Mouse (Mus musculus): ENCODE measurements around the gene Sclt1.

Gene Sclt1

DNA sequence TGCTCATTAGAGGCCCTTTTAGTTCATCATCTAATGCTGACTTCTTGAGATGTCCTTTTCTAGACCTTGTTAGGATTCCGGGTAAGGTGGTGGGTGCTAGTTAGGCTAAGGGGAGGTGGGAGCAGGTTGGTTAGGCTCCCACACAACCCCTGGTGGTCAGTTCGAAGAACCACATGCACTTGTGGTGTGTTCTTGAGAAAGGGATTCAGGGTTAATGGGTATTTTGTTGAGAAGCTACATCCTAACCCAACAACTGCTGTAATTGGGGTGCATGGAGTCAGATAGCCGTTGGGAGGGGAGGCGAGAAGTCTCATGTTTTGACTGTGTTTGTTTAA lies 136.0 kb downstream of the Sclt1 start:
- CTCF ChIA-PET, result no interaction called here

DNA sequence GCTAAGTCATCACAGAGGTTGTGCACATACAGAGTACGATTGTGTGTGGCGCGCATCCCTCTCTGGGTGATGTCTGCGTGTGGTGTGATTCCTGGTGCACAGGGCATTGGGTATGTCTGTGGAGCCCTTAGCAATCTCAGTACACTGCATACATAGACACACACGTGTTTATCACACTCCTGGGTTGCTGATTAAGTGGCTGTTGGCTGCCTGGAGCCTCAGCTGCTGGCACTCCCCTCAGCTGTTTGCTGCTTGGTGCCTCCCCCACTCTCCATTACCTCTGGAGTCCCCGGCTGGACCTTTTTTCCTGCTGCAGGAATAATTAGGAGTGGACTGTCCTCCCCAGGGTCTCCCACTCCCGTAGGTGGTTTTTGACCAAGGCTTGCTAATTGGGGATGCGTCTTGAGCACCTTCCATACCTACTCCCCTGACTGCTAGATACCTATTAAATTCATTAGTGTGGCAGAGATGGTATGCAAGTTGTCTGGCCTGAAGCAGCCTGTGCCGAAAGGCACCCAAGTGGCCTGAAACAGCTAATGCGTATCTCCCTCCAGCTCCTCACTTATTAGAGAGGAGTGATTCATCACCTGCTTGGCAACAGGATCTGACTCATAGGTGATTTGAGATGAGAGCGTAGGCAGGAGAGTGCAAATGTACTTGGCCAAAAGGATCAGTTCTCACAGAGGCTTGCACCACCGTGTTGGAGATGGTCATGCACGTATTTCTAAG lies 136.5 kb downstream of the Sclt1 start:
- CTCF ChIA-PET, result no interaction called here

DNA sequence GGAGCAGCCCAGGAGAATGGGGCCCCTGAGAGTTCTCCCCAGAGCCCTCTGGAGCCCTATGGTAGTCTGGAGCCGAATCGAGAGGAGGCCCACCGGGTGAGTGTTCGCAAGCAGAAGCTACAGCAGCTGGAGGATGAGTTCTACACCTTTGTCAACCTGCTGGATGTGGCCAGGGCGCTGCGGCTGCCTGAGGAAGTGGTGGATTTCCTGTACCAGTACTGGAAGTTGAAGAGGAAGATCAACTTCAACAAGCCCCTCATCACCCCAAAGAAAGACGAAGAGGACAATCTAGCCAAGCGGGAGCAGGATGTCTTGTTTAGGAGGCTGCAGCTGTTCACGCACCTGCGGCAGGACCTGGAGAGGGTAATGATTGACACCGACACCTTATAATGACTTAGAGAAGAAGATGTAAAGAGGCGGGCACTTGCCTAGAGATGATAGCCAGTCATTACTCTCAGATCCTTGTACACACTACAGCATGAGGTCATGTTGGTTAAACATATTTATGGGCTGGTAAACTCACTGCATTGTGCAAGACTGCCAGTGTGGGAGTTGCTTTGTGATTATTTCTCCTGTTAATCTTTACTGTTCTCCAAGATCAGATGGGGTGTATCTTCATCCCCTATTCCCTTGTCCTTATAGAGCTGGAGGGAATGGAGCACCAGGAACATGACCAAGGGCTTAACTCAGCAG lies 137.5 kb downstream of the Sclt1 start:
- CTCF ChIA-PET, result no interaction called here

DNA sequence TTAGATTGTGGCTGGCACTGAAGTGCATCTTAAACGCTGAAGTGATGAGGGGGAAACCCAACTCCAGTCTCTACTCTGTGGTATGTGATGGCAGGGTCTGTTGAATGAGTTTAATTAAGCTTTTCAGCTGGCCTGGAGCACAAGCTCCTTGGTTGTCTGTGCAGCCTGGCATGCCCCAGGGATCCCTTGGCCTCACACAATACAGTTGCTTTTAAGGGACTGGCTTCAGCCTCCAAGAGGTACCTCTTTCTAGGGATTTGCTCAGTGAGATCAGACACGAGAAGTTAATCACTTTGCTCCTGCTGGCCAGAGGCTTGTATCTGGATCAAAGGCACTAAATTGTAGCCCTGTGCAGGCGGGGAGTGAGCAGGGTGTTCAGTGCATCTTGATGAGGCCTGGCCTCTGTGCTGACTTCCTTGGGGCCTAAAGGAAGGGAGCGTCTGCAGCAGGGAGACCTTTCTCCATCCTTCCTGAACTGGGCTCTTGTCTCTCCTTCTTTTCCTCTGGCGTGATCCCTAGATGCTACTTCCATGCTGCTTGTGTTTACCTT lies 138.8 kb downstream of the Sclt1 start:
- CTCF ChIA-PET, result no interaction called here

DNA sequence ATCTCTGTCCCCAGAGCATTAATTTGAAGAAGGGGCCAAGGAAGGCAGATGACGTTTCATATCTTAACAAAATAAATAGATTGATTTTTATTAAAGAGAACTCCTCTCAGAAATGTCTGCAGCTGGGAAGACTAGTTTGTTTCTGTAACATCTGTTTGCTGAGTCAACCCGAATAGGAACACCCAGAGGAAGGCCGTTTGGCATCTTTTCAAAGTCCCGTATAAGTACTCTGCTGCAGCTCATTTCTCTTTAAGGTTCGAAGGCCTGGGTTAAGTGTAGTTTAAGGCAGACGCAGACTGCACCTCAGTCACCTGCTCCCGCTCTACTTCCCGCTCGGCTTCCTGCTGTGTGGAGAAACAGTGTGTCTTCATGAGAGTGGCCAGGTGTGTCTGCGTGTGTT lies 139.4 kb downstream of the Sclt1 start:
- CTCF ChIA-PET, result no interaction called here

DNA sequence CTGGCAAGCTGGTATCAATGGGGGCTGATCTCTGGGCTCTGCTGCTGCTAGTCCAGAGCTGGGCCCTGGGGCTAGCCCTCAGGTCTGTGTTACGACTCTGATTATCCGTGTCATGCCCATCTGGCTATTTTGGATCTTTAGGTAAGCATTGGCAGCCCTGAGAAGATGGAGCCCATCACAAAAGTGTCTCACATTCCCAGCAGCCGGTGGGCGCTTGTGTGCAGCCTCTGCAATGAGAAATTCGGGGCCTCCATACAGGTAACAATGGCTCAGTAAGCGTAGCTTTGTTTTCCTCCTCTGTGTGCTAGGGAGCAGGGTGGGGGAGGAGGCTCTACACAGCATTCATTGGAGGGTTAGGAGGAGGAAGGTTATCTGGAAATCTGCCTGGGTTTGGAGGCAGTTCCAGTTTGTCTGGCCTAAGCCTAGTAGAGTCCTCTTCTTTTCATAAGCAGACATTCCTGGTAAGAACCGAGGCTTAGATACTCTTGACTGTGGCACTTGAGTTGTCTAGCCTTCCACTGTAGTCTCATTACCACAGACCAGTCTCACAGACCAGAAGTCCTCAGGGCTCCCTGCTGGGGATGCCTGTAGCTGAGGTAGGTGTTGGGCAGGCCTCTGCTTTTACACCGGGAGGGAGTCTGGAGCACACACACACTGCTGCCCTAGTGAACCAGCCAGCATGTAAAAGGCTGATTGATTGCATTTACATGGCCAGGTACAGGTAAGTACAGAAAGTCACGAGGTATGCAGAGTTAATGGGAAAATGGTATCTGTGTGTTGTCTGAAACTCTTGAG lies 140.9 kb downstream of the Sclt1 start:
- CTCF ChIA-PET, result no interaction called here

DNA sequence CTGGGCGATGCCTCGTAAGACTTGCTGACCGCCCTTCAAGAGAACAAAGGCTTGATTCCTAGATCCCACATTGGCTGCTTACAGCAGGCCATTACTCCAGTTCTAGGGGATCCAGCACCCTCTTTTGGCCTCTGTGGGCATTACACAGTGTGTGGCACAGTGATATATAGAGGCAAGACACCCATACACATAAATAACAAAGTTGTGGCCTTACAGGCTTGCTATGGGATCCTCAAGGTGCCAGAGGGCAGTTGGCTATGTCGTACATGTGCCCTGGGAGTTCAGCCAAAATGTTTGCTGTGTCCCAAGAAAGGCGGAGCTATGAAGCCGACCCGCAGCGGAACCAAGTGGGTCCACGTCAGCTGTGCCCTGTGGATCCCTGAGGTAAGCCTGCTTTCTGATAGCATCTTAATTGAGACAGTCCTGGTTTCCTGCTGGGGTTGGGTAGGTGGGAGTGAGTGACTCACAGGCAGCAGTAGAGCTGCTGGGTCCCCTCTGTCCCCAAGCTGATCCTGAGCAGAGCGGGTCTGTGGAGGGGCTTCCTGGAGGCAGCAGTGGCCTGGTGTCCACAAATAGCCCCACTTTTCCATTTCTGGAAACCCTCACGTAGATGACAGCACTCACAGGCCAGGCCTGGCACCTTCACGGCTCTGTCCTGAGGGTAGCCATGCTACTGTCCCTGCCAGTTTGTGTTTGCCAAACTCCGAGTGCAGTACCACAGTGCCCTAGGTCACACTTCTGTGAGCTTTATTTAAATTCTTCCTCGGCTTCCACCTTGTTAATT lies 142.3 kb downstream of the Sclt1 start:
- CTCF ChIA-PET, result interaction anchor here (0.7 to 1.3 kb wide), 2 partner anchors 24 to 251 kb away, joined by 3 to 7 read pairs; no protein-coding TSS in a partner anchor

DNA sequence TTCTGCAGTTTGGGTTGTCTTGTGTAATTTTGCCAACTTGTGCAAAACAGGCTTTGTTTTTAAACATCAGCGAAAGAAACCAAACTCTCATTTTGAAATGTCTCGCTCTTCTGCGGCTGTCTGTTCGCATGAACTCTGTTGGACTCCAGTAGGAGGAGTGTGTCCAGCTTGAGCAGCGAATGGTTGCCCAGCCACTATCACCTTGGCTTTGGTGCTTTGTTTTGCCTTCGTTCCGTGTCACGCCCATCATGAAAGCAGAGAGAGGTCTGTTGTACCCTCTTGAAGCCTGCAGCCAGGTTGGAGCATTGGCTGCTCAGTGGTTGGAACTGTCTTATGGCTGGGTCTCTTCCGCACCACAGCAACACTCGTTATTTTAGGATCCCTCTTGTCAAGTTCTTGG lies 143.1 kb downstream of the Sclt1 start:
- CTCF ChIA-PET, result interaction anchor here (1.3 kb wide), 1 partner anchor 250 kb away, joined by 7 read pairs; no protein-coding TSS in a partner anchor

DNA sequence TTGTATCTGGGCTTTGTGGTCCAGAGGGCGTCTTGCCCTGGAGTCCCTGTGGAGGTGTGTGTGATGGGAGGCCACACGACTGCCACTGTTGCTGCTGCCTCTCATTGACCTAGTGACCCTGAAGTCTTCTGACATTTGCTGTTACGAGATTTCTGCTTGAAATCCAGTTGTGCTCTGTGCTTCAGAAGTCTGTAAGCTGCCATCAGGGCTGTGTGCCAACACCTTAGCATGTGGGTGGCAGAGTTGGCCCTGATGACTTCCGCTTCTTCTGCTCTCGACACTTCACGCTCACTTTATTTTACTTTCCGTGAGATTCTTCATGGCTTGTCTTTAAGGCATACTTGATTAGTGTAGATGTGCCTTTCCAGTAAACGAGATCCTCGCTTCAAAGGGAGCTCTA lies 143.9 kb downstream of the Sclt1 start:
- CTCF ChIA-PET, result no interaction called here

DNA sequence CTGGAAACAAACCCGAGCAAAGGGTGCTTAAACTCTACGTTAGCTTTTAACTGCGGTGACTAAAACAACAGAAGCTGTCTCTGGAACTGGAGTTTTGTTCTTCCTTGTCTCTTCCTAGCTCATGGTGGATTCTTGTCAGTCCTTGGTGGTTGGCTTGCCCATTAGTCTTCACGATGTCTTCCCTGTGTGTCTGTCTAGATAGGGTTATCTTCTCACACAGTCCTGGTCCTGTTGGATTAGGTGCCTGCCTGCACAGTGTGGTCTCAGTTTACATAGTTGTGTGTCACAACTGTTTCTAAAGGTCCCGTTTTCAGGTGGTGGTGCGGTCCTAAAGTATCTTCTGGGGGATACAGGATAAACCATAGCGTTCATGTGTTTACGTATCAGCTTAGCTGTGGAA lies 145.3 kb downstream of the Sclt1 start:
- CTCF ChIA-PET, result no interaction called here

DNA sequence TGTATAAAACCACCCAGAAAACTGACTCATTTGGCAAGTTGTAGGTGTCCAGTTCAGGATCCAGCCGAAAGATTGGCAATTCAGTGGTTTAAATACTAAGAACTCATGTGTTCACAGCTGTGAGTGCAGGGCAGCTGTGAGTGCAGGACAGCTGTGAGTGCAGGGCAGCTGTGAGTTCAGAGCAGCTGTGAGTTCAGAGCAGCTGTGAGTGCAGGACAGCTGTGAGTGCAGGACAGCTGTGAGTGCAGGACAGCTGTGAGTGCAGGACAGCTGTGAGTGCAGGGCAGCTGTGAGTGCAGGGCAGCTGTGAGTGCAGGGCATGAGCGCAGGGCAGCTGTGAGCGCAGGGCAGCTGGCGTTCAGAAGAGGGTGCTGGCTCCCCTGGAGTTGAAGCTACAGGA lies 147.3 kb downstream of the Sclt1 start:
- CTCF ChIA-PET, result no interaction called here

DNA sequence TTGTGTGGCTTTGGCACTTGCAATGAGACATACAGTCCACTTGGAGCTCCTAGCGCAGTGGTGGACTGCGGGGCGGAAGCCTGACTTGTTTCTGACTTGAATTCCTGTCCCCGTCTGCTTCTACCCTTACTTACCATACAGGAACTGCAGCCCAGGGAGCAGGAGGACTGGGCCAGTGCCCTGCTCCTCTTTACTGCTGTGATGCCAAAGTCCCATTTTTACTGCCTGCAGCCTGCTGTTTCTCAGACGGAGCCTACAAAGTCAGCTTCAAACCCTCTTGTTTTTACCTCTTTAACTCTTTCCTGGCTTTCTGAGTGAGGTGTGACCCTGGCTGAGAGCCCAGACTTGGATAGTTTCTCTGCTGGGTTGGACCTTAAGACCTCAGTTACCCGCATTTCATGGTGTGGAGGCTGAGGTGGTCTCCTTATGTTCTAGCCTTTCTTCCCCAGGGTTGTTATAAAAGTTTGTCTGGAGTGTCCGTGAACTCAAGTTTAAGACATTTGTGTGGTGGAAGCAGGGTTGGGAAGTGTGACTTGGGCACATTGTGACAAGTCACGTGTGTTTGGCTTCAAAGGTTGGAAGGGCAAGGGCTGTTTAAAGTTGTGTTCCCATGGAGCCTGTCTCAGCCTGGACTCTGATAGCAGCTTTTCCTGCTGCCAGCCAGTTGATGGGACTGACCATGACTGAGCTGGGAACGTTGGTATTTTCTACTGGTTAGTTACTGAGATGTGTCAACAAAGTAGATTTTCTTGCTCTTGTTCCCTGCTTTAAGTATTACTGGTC lies 148.0 kb downstream of the Sclt1 start:
- CTCF ChIA-PET, result no interaction called here

DNA sequence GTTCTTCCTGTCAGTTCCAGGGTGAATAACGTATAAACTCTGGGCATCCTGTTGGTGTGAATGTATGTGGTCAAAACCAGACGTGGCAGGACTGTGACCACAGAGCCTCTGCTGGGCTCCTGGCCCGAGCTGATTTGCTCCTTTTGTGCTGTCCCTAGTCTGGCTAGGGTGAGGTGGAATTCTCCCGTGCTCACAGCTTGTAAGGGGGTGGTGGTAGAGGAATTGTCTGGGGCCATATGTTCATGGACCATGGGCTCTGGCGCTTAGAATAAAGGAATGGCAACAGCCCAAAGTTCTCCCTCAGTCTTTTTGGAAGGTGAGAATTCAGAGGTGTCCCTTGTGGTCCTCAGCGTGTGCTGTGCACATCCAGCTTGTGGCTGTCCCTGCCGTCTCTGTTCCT lies 149.5 kb downstream of the Sclt1 start:
- CTCF ChIA-PET, result no interaction called here

DNA sequence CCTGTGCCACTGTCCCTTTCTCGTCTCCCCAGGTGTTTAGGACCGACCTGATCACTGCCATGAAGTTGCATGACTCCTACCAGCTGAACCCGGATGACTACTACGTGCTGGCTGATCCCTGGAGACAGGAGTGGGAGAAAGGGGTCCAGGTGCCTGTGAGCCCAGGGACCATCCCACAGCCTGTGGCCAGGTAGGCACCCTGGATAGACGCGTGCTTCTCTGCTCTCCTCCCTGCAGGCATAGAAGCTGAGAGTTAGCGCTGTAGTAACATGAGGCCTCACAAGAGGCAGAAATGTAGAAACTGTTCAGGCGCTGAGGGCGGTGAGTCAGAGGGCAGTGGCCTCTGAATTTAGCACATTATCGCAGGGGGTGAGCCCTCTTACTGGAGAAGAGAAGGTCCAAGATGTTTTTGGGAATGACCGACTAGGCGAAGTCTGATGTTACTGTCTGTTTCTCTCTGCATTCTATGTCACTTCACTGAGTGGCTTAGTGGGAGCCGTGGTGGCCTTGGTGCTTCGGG lies 150.6 kb downstream of the Sclt1 start:
- CTCF ChIA-PET, result no interaction called here

DNA sequence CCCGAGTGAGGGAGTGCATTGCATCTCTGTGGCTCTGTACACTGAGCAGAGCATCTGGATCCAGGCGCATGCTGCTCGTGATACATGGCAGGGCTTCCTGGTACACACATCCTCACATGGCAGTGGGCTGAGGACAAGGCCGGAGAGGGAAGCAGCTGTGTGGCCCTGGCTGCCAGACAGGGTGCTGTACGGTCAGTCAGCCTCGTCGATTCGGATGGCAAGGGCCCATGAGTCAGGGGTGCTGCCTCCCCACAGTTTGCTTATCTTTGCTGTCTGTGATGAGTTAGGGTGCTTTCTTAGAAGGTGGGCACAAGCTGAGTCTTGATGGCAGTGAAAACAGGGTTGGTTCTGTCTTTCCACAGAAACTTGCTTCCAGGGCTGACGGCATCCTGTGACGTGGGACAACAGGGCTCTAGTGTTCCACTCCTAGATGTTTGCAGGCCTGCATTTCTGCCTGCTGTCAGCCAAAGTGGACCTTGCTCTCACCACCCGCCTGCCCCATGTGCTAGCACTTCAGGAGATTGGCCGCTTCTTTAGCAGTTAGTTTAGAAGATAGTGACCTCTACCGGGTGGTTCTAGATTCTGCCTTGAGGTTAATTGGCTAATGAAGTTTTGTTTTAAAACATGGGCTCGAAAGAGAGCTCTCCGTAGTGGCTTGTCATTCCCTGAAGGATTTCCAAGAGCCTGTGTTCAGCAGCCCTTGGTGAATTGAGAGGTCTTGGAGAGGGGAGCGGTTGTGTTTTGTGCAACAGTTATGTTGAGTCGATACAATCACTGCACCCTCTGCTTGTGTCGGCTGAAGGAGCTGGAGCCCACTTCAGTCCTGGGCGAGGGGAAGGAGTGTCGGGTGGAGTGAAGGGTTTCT lies 151.4 kb downstream of the Sclt1 start:
- CTCF ChIA-PET, result no interaction called here

DNA sequence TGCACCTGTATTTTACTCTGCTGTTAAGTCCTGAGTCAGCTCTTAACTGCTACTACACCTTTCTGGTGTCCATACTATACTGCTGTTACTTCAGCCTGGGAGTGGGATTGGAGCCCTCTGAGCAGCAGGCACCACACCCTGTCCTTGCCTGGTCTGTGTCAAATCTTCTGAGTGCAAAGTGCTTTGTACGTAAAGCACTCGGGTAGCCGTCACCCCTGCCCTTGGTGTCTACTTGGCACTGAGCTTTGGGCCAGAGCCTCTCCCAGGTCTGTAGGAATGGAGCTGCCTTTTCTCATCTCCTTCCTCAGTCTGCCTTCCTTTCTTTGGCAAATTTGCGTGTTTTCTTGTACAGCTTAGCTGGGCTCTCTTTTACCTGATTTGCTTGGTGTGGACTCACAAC lies 152.3 kb downstream of the Sclt1 start:
- CTCF ChIA-PET, result no interaction called here

DNA sequence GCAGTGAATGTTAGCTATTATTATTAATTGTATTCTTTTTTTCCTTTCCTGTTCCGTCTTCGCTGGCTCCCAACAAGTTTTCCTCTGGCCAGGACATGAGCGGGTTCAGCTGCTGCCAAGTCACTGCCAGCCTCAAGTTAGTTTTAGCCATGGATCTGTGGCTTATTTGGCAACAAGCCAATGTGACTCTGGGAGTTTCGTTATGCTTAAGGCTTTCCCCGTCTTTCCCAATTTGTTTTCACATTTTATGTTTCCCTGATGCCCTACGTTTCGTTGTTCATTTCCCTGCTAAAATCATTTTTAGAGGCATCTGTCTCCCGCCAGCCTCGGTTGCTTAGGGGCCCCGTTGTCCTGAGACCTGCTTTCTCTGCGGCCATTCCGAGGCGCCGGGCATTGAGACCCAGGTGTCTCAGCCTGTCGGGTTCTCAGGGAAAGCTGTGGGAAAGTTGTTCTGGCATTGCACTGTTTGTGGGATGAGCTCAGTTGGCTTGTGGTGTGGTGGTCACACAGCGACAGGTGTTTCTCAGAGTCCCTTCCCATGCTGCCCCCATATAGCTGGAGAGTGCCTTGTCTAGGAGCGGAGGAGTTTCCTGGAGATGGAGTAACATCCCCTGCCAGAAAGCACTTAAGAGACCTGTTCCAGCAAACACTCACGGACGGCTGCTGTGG lies 152.9 kb downstream of the Sclt1 start:
- CTCF ChIA-PET, result no interaction called here

DNA sequence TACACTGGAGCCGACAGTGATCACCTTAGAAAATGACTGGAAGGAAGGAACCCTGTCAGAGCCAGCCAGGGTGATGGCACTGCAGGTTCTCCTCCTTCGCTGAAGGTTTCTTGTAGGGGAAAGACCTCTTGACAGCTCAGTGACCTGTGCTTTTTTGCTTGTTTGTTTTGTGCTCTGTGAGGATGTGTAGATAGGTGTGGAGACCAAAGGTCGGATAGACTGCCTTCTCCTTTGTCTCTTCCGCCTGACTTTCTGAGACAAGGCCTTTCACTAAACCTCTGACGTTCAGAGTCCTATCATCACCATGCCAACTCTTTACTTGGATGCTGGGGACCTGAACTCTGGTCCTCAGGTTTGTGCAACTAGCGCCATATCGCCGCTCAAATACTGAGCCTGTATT lies 153.8 kb downstream of the Sclt1 start:
- CTCF ChIA-PET, result no interaction called here

DNA sequence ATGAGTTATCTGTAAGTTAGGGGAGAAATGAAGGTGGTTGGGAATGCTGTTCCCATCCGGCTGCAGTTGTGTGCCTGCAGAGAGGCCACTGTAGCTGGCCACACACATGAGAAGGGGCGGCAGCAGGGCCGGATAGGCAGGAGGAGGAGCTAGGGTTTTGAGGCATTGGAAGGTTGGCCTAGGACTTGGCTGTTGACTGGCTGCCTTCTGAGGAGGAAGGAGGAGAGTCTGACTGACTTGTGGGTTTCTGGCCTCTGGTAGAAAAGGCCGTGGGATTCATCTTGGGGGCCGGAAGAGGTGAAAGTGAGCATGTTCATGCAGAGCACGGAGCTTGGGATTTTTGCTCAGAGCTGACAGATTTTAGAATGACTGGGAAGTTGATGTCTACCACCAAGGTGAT lies 154.7 kb downstream of the Sclt1 start:
- CTCF ChIA-PET, result no interaction called here
